In genomic region chr9:20757087-20757955, GRCm38 (mm10) we compare ENCODE assay signal across 10 mouse cellular contexts. TPM values are rescaled to one million over a fixed set of nuclear protein-coding genes. Genes with fewer than 3 reads are reported as not detected.
A peak's percentile ranks its signal among the peaks of the same experiment; 100 is the strongest.
DNase-seq lines count a peak whose midpoint lies in the region; ATAC-seq and TF ChIP-seq lines count a peak whose summit lies in the region.
"Had no signal": no experiment of that assay in that cellular context is flagged by ENCODE, and none has a peak within 500 bp of the region (broad histone marks: within the 10 kb centered on the region; RNA-seq: fewer than 3 reads in every experiment).

No protein-coding gene starts in this region.

- no peaks in the 10 kb centered on the region for H3K9me3 ChIP-seq in midbrain, postnatal 0 days (ENCODE audit: low read length)
- H3K9me3 ChIP-seq: embryonic facial prominence, embryonic 13.5 days; limb, embryonic 15.5 days had no signal

- no peak overlapping the region for H3K4me2 ChIP-seq in midbrain, postnatal 0 days (ENCODE audit: low read depth, low read length, poor library complexity, severe bottlenecking)
- H3K4me2 ChIP-seq: embryonic facial prominence, embryonic 13.5 days; limb, embryonic 15.5 days had no signal

- H3K27ac ChIP-seq in midbrain, postnatal 0 days (ENCODE audit: low read depth, low read length): no peak overlapping the region
- H3K27ac ChIP-seq: embryonic facial prominence, embryonic 13.5 days; limb, embryonic 15.5 days had no signal

- intact Hi-C loops in left cerebral cortex, postnatal 4 days (cut with DNase I): no loop called here

- no peaks in the 10 kb centered on the region for H3K36me3 ChIP-seq in midbrain, postnatal 0 days (ENCODE audit: insufficient read depth, low read length)
- H3K36me3 ChIP-seq: embryonic facial prominence, embryonic 13.5 days; limb, embryonic 15.5 days had no signal

- H3K4me3 ChIP-seq in midbrain, postnatal 0 days (ENCODE audit: low read depth, low read length): no peak overlapping the region
- H3K4me3 ChIP-seq: embryonic facial prominence, embryonic 13.5 days; limb, embryonic 15.5 days had no signal

- no peak for ATAC-seq in midbrain, postnatal 0 days (ENCODE audit: low FRiP score)

- peak; percentile 70 for TF ChIP-seq CTCF in midbrain, postnatal 0 days (IDR thresholded peaks at IDR 0.05)

- 64% methylated on average over 6 of the region's 6 CpGs for WGBS in midbrain, postnatal 0 days

- no peaks in the 10 kb centered on the region for H3K27me3 ChIP-seq in midbrain, postnatal 0 days (ENCODE audit: insufficient read depth, low read length)
- H3K27me3 ChIP-seq: embryonic facial prominence, embryonic 13.5 days; limb, embryonic 15.5 days had no signal

- no peaks in the 10 kb centered on the region for H3K4me1 ChIP-seq in midbrain, postnatal 0 days (ENCODE audit: insufficient read depth, low read length)

- peak; percentile 66 for DNase-seq in left cerebral cortex, postnatal 4 days
- no peak for DNase-seq in left cerebral cortex, adult 11 months (ENCODE audit: low spot score)
- DNase-seq in ZHBTc4 (ENCODE audit: low read depth, low spot score): peak; percentile 90
- peak; percentile 61 to 82 for DNase-seq in cerebellum, postnatal 14 days
- peak; percentile 31 to 54 for DNase-seq in heart, adult 9 months (ENCODE audit: low spot score in 2 of 2)
- peak; percentile 61 to 88 for DNase-seq in kidney, postnatal 36 days
- DNase-seq in midbrain, postnatal 0 days (ENCODE audit: low spot score): peak; percentile 59
- DNase-seq in thymus, postnatal 14 days: peak; percentile 76

- no peak overlapping the region for H3K9ac ChIP-seq in midbrain, postnatal 0 days (replicated peaks; ENCODE audit: low read length, poor library complexity, severe bottlenecking)
- H3K9ac ChIP-seq: embryonic facial prominence, embryonic 13.5 days; limb, embryonic 15.5 days had no signal

RNA-seq across cellular contexts. Expression of gene Olfm2, which starts 11.2 kb away (rescaled TPM):
- 100 to 1,000 TPM; 229 to 241 TPM for total RNA-seq in left cerebral cortex, postnatal 4 days (2021)
- total RNA-seq in midbrain, postnatal 0 days (2014; rRNA removed): 301 and 342 TPM in 2 replicates
- polyA plus RNA-seq in midbrain, postnatal 0 days (2015; fragmentation: Nextera tagmentation; extraction: Ambion mirVana): 245 and 273 TPM in 2 replicates

RNA-seq across cellular contexts. Expression of gene Col5a3, which starts 57.5 kb away (rescaled TPM):
- 1 to 10 TPM in 1 of 2 experiments, under 1 TPM in 1; 0.90 to 1.2 TPM for total RNA-seq in left cerebral cortex, postnatal 4 days (2021)
- total RNA-seq in midbrain, postnatal 0 days (2014; rRNA removed): 3.0 and 3.4 TPM in 2 replicates
- 0.74 and 0.83 TPM in 2 replicates for polyA plus RNA-seq in midbrain, postnatal 0 days (2015; fragmentation: Nextera tagmentation; extraction: Ambion mirVana)
